Mouse (Mus musculus): Measurements from ENCODE around the gene Olfr1184.
"Not testable (repeated sequence)": the region's sequence is repeated elsewhere in the genome, so short reads cannot be mapped to it uniquely, and the experiment has no call there.

The Olfr1184 gene

GRCm38 (mm10) chr2:88483298-88483697 lies at the start of gene Olfr1184:
Gene Olfr1184 (plus strand): TSS chr2:88483598.
- DNase-seq (ENCODE audit: low spot score) = no peak

DNA sequence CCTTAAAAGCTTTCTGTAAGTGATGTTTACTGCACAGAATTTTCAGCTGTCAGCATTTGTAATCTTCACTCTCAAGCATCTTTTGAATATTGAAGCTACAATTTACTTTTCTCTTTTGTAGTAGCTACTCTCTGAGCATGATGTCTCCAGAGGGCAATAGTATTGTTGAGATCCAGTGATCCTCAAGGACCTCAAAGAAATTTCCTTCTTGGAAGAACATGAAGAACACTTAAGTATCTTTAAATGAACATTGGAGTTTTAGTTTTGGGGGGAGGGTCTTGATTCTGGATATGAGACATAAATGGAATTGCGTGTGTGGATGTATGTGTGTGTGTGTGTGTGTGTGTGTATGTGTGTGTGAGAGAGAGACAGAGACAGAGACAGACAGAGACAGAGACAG lies 34.4 kb upstream of the Olfr1184 start, which contains the start of gene Gm13757:
Gm13757 (minus strand) TSS at position 101 of the 400 bp plus-strand sequence.
- no peak for DNase-seq (ENCODE audit: low spot score)

DNA sequence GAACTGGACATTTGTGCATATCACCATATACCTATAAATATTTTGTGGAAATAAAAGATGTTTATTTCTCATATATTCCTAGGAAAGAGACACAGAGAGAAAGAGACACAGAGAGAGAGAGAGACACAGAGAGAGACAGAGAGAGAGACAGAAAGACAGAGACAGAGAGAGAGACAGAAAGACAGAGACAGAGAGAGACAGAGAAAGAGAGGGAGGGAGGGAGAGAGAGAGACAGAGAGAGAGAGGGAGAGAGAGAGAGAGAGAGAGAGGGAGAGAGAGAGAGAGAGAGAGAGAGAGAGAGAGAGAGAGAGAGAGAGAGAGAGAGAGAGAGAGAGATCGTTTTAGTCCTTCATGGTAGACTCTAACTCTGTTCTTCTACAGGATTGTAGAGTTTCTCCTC lies 28.8 kb upstream of the Olfr1184 start, which contains the start of gene Olfr1183:
Olfr1183 (plus strand) TSS at position 301 of the 400 bp plus-strand sequence.
- DNase-seq (ENCODE audit: low spot score) = not testable (repeated sequence)

DNA sequence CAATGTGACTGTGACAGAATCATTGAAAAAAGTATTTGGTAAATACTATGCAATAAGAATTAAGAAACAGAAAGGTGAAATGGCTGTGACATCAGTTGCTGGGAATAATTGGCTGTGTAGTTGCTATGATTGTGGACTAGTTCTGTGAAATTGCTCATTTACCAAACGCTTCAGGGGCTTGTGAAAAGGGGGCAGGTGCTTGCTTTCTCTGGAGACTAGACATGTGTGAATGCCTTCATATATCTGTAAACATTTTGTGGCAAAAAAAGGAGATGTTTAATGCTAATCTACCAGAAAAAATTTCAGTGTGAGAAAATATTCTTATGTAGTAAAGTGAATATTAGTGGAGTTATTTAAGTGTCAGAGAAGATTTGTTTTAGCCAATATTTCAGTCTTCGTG lies 9.6 kb downstream of the Olfr1184 start, which contains the start of gene Olfr1185-ps1:
Olfr1185-ps1 (plus strand) TSS at position 301 of the 400 bp plus-strand sequence.
- DNase-seq (ENCODE audit: low spot score) = no peak

- no peak for DNase-seq (ENCODE audit: low spot score)
Measured at GRCm38 (mm10) chr2:88518251-88518650, 34.9 kb downstream of the Olfr1184 start, which contains the start of gene Olfr1186. Gene Olfr1186 (plus strand): TSS chr2:88518551.

DNA sequence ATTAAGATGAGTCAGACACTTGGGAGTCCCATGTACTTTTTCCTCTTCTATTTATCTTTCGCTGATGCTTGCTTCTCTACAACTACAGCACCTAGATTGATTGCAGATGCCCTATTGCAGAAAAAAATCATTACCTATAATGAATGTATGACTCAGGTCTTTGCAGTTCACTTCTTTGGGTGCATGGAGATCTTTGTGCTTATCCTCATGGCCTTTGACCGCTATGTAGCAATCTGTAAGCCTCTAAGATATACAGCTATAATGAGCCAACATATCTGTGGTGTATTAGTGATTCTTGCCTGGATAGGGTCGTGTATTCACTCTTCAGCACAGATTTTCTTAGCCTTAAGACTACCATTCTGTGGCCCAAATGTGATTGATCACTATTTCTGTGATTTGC lies 42.3 kb downstream of the Olfr1184 start:
- DNase-seq (ENCODE audit: low spot score) = no peak

All from layer of hippocampus, adult 9-10 months (tissue).